Mouse (Mus musculus): ENCODE measurements around the gene Creb3l1.

DNA sequence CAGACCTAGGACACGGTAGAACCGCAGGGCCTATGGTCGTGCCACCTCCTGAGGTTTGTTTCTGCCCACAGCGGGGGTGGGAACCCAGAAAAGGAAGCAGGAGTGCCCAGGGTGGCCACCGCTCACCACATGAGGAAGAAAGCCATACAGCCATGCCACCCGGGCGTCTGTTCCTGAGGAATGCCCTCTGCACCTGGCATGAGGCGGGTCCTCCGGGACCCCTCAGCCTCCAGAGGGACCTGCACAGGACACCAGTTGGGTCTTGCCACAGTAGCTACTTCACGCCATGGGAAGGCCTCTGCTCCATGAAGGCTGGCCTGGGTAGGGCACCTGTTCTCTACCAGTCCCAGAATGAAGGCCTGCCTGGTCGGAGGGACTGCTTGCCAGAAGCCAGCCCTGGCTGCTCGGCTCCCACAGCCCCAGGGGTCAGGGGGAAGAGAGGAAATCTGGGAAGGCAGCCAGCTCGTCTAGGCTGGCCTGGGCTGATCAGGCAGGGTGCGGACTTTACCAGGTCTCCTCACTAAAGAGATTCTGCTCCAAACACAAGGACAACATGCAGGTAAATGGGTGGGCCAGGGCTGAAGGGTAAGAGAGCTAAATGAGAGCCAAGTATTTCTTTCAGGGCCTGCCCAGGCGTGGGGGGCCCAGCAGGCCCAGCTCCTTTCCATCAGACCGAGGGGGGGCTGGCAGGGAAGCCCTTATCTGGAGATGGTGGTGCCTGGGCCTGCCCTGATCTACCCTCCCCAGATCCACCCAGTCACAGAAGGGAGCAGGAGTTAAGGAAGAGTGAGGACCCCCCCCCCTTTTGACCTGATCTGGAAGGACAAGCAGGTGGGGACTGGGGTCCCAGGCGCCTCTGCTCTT is 74.7 kb downstream of the Creb3l1 start:
- TF ChIP-seq POLR2A (IDR thresholded peaks at IDR 0.05; ENCODE audit: borderline replicate concordance, control insufficient read depth, low read depth, low read length) (peak; percentile 18; the same call in 1 of the 2 replicates), CTCF (IDR thresholded peaks at IDR 0.05; ENCODE audit: control insufficient read depth, insufficient read depth, low read length) (no peak)
